Mouse (Mus musculus) myocyte (in vitro differentiated cells): Measurements from ENCODE around the gene Hmgcs1.

Experiments
- MYOD1 ChIP-seq, 3 experiments: IDR thresholded peaks; one replicate each; pipeline ENCODE4 v1.6.1; 2011; ENCODE audit warnings: control low read depth in 2 of 3, low read depth in 2 of 3, mild to moderate bottlenecking in 2 of 3, moderate library complexity in 1 of 3; ENCODE audit not compliant: insufficient read length in 2 of 3, control insufficient read depth in 1 of 3
- POLR2A ChIP-seq: IDR thresholded peaks from one replicate; pipeline ENCODE4 v1.6.1; 2011; ENCODE audit warnings: low read depth, mild to moderate bottlenecking, control low read depth, moderate library complexity; ENCODE audit not compliant: insufficient read length
- POLR2AphosphoS2 ChIP-seq: IDR thresholded peaks from one replicate; pipeline ENCODE4 v1.6.1; 2011; ENCODE audit warnings: low read depth, control low read depth; ENCODE audit not compliant: insufficient read length
- REST ChIP-seq: IDR thresholded peaks from one replicate; pipeline ENCODE4 v1.6.1; 2011; ENCODE audit warnings: mild to moderate bottlenecking, control low read depth, moderate library complexity; ENCODE audit not compliant: insufficient read depth, insufficient read length
- TCF12 ChIP-seq: IDR thresholded peaks from one replicate; pipeline ENCODE4 v1.6.1; 2011; ENCODE audit warnings: mild to moderate bottlenecking, control low read depth; ENCODE audit not compliant: poor library complexity, insufficient read depth, severe bottlenecking
- USF1 ChIP-seq: IDR thresholded peaks from one replicate; pipeline ENCODE4 v1.6.1; 2011; ENCODE audit warnings: low read depth, mild to moderate bottlenecking, control low read depth, moderate library complexity

DNA sequence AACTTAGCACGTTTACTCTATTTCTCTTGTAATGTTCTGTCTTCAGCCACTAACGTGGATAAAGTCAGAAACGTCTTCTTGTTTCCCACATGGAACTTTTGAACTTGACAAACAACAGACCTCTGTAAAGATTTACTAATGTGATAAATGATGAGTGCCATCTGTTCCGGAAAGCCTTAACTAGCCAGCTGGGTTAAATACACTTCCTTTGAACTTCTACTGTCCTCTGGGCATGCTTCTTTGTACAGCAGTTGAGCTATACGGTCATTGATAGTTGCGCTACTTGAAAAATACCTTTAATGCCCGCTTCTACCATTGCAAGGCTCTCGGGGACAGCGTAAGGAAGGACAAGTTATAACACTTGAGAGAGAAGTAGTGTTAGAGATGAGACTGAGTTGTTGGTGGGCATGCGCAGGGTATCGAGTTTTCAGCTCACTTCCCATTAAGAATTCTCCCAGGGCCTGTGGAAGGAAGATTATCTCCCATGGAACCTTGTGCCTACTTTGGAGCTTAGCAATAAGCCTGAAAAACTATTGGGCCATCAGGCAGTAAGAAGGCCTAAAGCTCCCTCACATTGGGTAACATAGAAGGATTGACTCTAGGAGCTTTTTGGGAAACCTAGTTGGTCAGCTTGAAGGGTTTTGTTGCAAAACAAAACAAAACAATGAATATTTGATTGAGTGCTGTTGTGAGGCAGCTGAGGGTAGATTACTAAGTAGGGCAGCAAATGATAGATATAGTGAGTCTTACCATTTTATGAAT is 5.6 kb upstream of the Hmgcs1 start:
- TF ChIP-seq TCF12 (no peak), POLR2AphosphoS2 (no peak), POLR2A (no peak), MYOD1 (IDR thresholded peaks at IDR 0.05; ENCODE audit: control insufficient read depth in 1 of 3, insufficient read length in 2 of 3, low read depth in 2 of 3) (no peak), USF1 (no peak), REST (no peak)
